Mouse (Mus musculus) mature B cell (primary cell): ENCODE results near the gene Wfdc15b.
"Not testable (repeated sequence)": the region's sequence is repeated elsewhere in the genome, so short reads cannot be mapped to it uniquely, and the experiment has no call there.

ENCODE experiments used
- in situ Hi-C: fragments of 300-500 bp; cut with MboI; formaldehyde crosslinking; loops from 2 replicates; pipeline ENCODE4 v1.14.3; 2019

Gene Wfdc15b

GRCm38 (mm10) chr2:164221522-164221921 is at the start of gene Wfdc15b:
Gene Wfdc15b, minus strand, starts transcription at chr2:164221660.
- in situ Hi-C loops, result no loop called here

- in situ Hi-C loops, result not testable (repeated sequence)
Measured at GRCm38 (mm10) chr2:164256540-164256939, 35.1 kb upstream of the Wfdc15b start, which contains the start of gene Svs3b. Gene Svs3b, minus strand, starts transcription at chr2:164256640.

GRCm38 (mm10) chr2:164238366-164238765 is 16.9 kb upstream of the Wfdc15b start, which contains the start of gene Svs2:
Gene Svs2, minus strand, starts transcription at chr2:164238466.
- in situ Hi-C loops, result no loop called here

DNA sequence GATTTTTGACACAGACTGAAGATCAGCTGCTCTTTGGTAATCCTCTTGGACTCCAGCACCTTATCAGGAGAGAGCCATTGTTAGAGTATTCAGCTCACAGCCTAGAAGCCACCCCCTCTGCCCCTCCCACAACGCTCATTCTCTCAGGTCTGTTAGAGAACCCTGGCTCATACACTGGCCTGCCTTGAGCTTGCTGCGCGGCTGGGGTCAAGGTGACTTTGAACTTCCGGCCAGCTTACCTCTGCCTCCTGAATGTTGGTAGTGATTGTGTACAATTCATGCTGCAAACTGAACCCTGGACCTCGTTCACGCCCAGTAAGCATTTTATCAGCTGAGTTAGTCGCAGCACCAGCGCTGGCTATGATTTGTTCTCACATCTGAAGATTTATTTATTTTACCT is 11.2 kb upstream of the Wfdc15b start:
- in situ Hi-C loops, result no loop called here

DNA sequence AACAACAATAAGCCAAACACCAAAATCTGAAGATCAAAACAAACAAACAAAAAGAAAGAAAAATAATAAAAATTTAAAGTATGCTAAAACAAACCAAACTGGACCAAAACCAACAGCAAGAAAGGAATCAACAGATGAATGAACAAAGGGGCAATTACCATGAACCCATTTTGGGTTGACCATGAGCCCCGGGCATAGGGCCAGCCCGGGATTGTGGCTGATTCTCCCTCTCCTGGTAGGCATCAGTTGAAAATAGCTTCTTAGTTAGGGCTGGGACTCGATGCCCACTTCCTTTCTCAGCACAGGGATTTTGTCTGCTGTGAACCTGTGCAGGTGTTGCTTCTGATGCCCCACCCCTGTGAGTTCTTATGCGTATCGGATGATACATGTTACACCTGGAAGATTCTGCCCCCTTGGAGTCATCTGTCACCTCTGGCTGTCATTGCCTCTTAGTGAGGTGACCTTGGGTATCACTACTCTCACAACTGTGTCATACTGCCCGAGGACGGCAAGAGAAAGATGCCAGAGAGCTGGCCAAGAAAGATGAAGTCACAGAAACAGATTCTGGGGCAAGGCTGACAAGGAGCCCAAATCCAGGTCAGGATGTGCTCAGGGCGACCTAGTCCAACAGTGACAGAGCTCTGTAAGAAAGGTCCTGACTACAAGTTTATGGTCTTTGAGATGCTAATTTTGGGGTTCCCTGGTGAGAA is 7.1 kb upstream of the Wfdc15b start:
- in situ Hi-C loops, result no loop called here

DNA sequence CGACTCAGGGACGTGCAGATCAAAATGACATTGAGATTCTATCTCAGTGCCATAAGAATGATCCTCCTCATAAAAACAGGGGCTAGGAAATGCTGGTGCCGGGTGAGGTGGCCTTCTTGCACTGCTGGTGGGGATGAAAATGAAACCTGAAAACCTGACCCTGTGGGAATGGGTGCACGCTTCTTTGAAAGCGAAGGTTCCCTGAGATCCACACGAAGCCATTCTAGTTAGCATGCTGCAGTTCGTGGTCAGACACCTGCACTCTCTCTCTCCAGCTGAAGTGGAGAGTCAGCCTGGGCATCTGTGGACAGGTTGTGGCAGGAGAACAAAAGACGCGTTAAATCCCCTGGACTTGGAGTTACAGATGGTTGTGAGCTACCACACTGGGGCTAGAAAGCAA is 2.2 kb downstream of the Wfdc15b start:
- in situ Hi-C loops, result no loop called here

DNA sequence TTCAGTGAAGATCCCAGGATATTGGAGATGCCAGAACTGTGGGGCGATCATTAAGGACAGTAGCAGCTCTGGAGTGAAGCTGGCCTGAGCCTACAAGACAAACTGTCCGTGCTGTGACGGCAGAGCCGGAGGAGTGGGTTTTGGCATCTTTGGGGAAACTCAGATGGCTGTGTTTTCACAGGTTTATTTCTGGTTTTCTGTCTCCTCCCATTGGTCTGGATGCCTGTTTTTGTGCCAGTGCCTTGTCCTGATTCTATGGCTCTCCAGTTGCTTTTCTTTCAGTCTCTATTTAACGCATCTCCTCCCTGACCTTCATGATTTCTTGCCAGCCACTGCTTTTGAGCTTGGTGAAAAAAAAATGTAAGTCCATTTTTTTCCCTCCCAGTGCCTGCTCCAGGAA is 8.7 kb downstream of the Wfdc15b start:
- in situ Hi-C loops, result no loop called here

- in situ Hi-C loops, result no loop called here
Measured at GRCm38 (mm10) chr2:164210892-164211291, 10.6 kb downstream of the Wfdc15b start.

DNA sequence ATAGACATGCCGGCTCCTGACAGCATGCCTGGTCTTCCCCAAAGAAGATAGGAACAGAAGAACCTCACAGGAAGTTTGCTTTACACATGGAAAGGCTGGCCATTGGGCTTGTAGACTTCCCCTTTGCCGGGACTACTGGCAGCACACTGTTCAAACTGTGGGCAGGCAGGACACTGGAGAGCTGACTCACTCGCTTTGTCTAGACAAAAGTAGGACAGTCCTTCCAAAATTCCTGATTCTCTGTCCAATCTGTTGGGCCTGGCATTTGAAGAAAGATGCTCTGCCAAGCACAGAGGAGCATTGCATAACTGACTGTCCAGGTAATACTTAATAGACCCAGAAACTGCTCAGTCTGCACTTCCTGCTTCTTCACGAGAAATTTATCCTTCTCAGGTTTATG is 14.8 kb downstream of the Wfdc15b start:
- in situ Hi-C loops, result no loop called here

DNA sequence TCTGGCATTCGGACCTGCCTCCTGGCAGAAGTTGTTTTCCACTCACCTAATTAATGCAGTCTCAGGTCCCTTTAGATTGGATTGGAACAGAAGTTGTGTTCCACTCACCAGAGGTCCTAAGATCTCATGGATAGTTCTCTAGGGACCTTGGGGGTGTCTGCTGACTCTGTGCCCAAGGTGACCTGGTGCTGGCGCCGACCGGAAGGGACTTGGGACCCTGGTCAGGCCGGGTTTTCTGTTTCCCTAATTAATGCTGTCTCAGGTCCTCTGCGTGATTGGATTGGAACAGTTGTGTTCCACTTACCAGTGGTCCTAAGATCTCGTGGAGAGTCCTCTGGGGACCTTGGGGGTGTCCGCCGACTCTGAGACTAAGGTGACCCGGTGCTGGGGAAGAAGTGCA is 15.4 kb downstream of the Wfdc15b start:
- in situ Hi-C loops, result not testable (repeated sequence)

GRCm38 (mm10) chr2:164199626-164200327 is 21.7 kb downstream of the Wfdc15b start, which contains the start of gene Wfdc15a:
Gene Wfdc15a, minus strand, starts transcription at chr2:164200130.
- in situ Hi-C loops, result no loop called here

GRCm38 (mm10) chr2:164196700-164196990 is 24.8 kb downstream of the Wfdc15b start:
- in situ Hi-C loops, result no loop called here

DNA sequence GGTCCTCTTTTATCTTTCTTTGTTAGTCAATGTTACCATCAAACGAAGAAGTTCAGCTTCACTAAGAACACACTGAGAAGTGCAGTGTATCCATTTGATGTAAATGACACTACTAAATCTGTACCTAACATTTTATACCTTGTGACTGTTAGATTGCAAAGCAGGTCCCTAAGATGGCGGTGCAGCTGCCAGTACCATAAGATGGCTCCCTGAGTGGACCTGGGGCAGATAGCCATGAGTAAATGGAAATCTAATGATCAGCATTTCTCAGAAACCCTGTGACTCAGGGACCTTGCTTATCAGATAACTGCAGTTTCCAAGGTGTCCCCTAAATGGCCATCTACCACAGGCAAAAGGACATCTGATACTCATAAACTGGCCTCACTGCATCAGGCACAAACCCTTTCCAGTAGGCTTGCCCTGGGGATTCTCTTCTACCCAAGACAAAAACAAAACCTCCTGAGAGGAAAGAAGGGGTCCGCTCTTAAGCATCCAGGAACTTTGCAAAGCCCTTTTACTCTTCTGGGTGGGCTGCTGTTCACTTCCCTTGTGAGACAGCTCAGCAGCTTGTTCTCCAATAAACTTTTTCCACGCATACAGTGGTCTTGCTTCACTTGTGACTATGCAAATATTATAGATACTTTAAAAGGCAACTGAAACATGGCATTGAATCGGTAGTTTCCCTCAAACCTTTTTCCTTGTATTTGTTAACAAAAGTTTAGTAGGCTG is 25.3 kb downstream of the Wfdc15b start:
- in situ Hi-C loops, result no loop called here

DNA sequence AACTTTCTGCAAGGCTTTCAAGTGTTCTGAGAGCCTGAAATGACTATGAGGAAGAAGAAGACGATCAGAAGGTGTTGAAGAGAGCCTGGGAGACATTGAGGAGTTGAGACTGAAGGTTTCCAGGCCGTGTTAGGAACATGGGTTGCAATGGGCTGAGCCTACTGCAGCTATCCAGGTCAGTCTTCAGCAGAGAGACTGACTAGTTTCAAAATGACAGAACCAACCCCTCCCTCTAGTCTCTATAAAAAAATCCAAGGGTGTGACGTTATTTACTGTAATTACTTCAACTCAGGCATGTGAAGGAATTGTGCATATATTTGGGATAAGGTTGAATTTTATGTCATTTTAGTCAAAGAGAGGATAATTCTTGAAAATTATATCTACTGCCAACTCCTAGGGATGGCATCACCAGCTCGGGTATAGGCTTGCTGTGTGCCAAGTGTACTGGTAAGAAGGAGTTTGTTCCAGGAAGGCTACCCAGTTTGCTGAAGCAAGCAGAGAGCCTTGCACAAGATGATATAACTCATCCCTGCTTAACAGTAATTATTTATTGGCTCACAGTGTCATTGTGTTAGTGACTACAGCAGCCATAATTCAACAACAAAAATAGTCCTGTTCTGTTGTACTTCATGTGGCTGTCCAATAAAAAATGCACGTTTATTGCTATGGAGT is 26.4 kb downstream of the Wfdc15b start:
- in situ Hi-C loops, result no loop called here

GRCm38 (mm10) chr2:164192279-164192678 is 29.2 kb downstream of the Wfdc15b start:
- in situ Hi-C loops, result no loop called here

GRCm38 (mm10) chr2:164190576-164190975 is 30.9 kb downstream of the Wfdc15b start, which contains the start of gene Wfdc12:
Gene Wfdc12, minus strand, starts transcription at chr2:164190608.
- in situ Hi-C loops, result no loop called here

- in situ Hi-C loops, result no loop called here
Measured at GRCm38 (mm10) chr2:164188722-164189121, 32.7 kb downstream of the Wfdc15b start.

DNA sequence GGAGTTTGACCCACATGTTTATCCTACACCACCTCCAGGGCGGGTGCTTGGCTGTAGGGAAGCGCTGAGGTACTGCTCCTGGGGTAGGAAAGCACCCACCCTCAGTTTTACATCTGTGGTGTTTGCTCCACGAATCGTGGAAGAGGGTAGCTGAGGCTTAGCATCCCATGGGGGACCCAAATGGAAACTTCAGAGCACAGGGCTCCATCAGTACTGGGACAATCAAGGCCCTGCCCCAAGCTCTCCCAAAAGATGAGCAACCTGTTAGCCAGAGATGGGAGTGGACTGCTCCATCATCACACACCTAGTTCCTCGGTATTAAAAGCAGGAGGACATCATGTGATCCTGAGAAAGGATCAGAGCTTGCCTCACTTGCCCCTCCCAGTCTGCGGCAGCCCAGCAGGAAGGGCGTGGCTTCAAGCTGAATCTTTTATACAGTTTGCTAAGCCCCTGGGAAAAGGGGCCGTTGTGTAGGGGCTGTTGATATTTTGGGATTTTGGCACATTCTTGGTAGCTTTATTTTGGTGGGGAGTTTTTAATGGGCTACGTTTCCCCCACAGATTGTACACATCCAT is 37.2 kb downstream of the Wfdc15b start:
- in situ Hi-C loops, result no loop called here

DNA sequence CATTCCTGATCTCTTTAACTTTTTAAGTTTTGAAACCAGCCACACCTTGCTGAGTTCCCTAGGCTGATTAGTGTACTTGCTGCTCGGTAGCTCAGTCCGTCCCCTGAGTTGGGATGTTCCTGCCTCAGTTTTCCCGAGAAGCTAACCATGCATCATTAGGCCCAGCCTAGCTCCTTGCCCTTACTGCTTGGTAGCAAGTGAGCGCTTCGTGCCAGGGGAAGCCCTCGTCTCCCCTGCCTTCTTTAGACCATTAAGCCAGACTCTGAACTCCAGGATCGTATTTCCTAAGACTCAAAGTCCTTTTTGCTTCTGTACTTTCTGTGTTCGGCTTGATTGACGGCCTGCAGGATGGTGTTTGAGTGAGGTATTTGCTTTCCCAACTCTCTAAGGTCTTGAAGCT is 38.1 kb downstream of the Wfdc15b start:
- in situ Hi-C loops, result no loop called here

DNA sequence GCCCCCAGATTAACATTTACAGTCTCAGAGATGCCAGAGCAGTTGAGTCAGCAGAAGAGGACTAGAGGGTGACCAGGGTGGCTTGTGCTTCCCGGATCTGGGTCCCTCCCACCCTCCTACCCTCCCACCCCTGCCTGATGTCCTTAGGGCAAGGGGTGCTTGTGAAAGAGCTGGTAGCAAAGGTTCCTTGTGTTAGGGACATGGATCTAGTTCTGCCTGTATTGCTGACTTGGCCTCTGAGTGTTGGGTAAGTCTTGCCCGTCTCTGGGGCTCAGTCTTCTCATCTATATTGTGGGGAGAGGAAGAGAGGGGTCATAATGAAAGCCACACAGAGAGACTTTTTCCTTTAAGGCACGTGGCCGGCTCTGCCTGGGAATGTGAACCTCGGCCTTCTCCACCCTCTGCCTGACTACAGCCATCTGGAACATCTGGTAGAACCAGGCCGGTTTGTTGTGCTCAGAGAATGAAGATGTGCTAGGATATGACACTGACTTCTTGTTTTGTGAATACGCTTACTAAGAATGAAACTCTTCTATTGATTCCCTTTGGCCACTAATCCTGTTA is 38.7 kb downstream of the Wfdc15b start, which contains the start of gene Wfdc5:
Gene Wfdc5 (minus strand): TSS at position 51 of the 564 bp plus-strand sequence.
- in situ Hi-C loops, result no loop called here

- in situ Hi-C loops, result no loop called here
Measured at GRCm38 (mm10) chr2:164180770-164181169, 40.7 kb downstream of the Wfdc15b start.
